ENCODE assay signal across 7 mouse cellular contexts in the genomic region with DNA sequence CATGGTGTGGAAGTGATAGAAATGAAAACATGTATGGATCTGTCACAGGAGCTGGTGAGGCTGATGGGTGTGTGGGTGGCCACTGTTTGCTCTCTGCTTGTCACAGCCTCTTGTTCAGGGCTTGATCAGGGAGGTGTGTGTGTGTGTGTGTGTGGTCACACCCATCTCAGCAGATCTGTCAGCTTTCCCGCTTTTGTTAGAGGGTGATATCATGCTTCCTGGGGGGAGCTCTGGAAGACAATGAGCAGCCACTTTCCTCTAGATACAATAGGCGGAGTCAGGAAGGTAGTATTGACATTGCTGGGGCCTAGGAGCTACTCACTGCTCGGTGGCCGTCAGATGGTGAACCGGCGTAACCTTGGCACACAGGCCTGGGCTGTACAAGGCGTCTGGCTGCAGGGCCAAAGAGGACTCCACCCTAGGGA. TPM values are rescaled to one million over a fixed set of nuclear protein-coding genes. Genes with fewer than 3 reads are reported as not detected.
A peak's percentile ranks its signal among the peaks of the same experiment; 100 is the strongest.
DNase-seq lines count a peak whose midpoint lies in the region; TF ChIP-seq lines count a peak whose summit lies in the region.

No protein-coding gene starts in this region.

- TF ChIP-seq CTCF in brain, embryonic 14.5 days (IDR thresholded peaks at IDR 0.05; ENCODE audit: borderline replicate concordance, extremely low read depth, insufficient read depth, insufficient read length) = no peak

- DNase-seq in brain, embryonic 14.5 days (ENCODE audit: low read depth) = peak; percentile 13
- DNase-seq in gastrocnemius, postnatal 36 days = peak; percentile 47 to 61
- DNase-seq in kidney, adult 9 months = peak; percentile 76
- DNase-seq in lung, postnatal 10 days = peak; percentile 79
- no peak for DNase-seq in spleen, adult 12 weeks (ENCODE audit: low spot score)
- DNase-seq in B cell, adult 2 months = no peak
- DNase-seq in cerebellum, adult 9-11 months = no peak

- TF ChIP-seq POLR2A in brain, embryonic 14.5 days (IDR thresholded peaks at IDR 0.05; ENCODE audit: borderline replicate concordance, extremely low read depth, insufficient read depth, insufficient read length, poor library complexity, severe bottlenecking) = no peak

- intact Hi-C loops in gastrocnemius, postnatal 36 days (cut with DNase I) = no loop called here

RNA-seq across cellular contexts. Expression of a gene that starts 7.3 kb away (rescaled TPM):
- polyA plus RNA-seq in brain, embryonic 14.5 days (2012; rRNA removed) = 5.4 and 8.7 TPM in 2 replicates
- 10 to 100 TPM; 11.7 to 13.7 TPM for total RNA-seq in gastrocnemius, postnatal 36 days (2021)

Comparison
In these comparisons a context has a peak if more than half of its experiments do, and no peak if none do; other contexts are left out.
1. DNase-seq: peak in brain, embryonic 14.5 days (single experiment), gastrocnemius, postnatal 36 days (2 of 2), kidney, adult 9 months (single experiment) and lung, postnatal 10 days (single experiment); none in spleen, adult 12 weeks (single experiment), B cell, adult 2 months (0 of 2) and cerebellum, adult 9-11 months (single experiment).